Mouse (Mus musculus) heart, embryonic 14.5 days (tissue): ENCODE measurements around the gene Gm3233. TPM values are rescaled to one million over a fixed set of nuclear protein-coding genes. Genes with fewer than 3 reads are reported as not detected.
"Not testable (repeated sequence)": the region's sequence is repeated elsewhere in the genome, so short reads cannot be mapped to it uniquely, and the experiment has no call there.

Source experiments
- ATAC-seq: fragments of 200-750 bp; cut with Nextera tagmentation; 2 replicates; pipeline ENCODE4 v1.8.0; 2017; ENCODE audit warnings: low read depth, moderate TSS enrichment; ENCODE audit not compliant: insufficient number of reproducible peaks, insufficient read depth, low FRiP score
- H3K27ac ChIP-seq, 2 experiments: fragments of 200-500 bp in 1 of 2; fragments of 300-500 bp in 1 of 2; sonication (generic) in 1 of 2; replicated peaks in 1 of 2; 2 replicates each; pipeline ENCODE4 v1.5.1; 2012 to 2014; ENCODE audit warnings: low read depth in 2 of 2, low read length in 2 of 2, control low read depth in 1 of 2, mild to moderate bottlenecking in 1 of 2, mixed read lengths in 1 of 2; ENCODE audit not compliant: control insufficient read depth in 1 of 2, insufficient read depth in 1 of 2
- H3K27me3 ChIP-seq: fragments of 300-500 bp; sonication (generic); 2 replicates; pipeline ENCODE4 v1.6.1; 2014; ENCODE audit warnings: mild to moderate bottlenecking, low read length, control low read depth; ENCODE audit not compliant: control insufficient read depth, insufficient read depth
- H3K36me3 ChIP-seq: fragments of 300-500 bp; sonication (generic); 2 replicates; pipeline ENCODE4 v1.6.1; 2014; ENCODE audit warnings: mild to moderate bottlenecking, control low read depth, low read length, mixed read lengths; ENCODE audit not compliant: control insufficient read depth, insufficient read depth
- H3K4me1 ChIP-seq, 2 experiments: fragments of 200-500 bp in 1 of 2; fragments of 300-500 bp in 1 of 2; sonication (generic) in 1 of 2; 2 replicates each; pipeline ENCODE4 v1.6.1; 2012 to 2014; ENCODE audit warnings: low read length in 2 of 2, control low read depth in 1 of 2, mixed read lengths in 1 of 2; ENCODE audit not compliant: control insufficient read depth in 2 of 2, insufficient read depth in 2 of 2
- H3K4me2 ChIP-seq: fragments of 300-500 bp; sonication (generic); 2 replicates; pipeline ENCODE4 v1.6.1; 2014; ENCODE audit warnings: mild to moderate bottlenecking, low read length
- H3K4me3 ChIP-seq, 2 experiments: fragments of 200-500 bp in 1 of 2; fragments of 300-500 bp in 1 of 2; sonication (generic) in 1 of 2; 2 replicates each; pipeline ENCODE4 v1.5.1; 2012 to 2014; ENCODE audit warnings: low read length in 2 of 2, mild to moderate bottlenecking in 2 of 2, control low read depth in 1 of 2, low read depth in 1 of 2, moderate library complexity in 1 of 2; ENCODE audit not compliant: control insufficient read depth in 1 of 2, insufficient read depth in 1 of 2
- H3K9ac ChIP-seq: fragments of 300-500 bp; sonication (generic); 2 replicates; pipeline ENCODE4 v1.6.1; 2014; ENCODE audit warnings: mild to moderate bottlenecking, low read length
- H3K9me3 ChIP-seq: fragments of 300-500 bp; sonication (generic); 2 replicates; pipeline ENCODE4 v1.6.1; 2016; ENCODE audit warnings: low read length, control low read depth; ENCODE audit not compliant: control insufficient read depth
- WGBS: fragments of 180-500 bp; shearing (Covaris S2); extraction: QIAGEN DNeasy Blood & Tissue Kit; methylation state at CpG from one replicate; pipeline ENCODE4 v1.1.7; 2014; 5-methylcytosine and 5-hydroxymethylcytosine counted together
- polyA plus RNA-seq: library from polyadenylated mRNA; unstranded; fragments of >200 nt; fragmentation: Nextera tagmentation; extraction: Ambion mirVana; gene quantifications from 2 replicates; pipeline ENCODE4 v1.2.1, GENCODE M21; 2014

Gm3233 gene
- polyA plus RNA-seq, 1 experiment from 2014 or later = not detected

GRCm38 (mm10) chr10:77752312-77752711 is 7.2 kb downstream of the Gm3233 start:
- WGBS = 59% methylated on average over 3 of the region's 3 CpGs
- not testable (repeated sequence) for H3K36me3 ChIP-seq, H3K27ac ChIP-seq, H3K9me3 ChIP-seq, H3K27me3 ChIP-seq, H3K4me1 ChIP-seq, H3K4me2 ChIP-seq, H3K4me3 ChIP-seq, ATAC-seq, H3K9ac ChIP-seq

- not testable (repeated sequence) for H3K27me3 ChIP-seq, H3K4me1 ChIP-seq, H3K27ac ChIP-seq, H3K4me2 ChIP-seq, H3K36me3 ChIP-seq, H3K4me3 ChIP-seq, H3K9me3 ChIP-seq, H3K9ac ChIP-seq, ATAC-seq
- WGBS = 44% methylated on average over 1 of the region's 1 CpGs
These were observed 8.2 kb downstream of the Gm3233 start, which contains the start of gene Gm9736 for GRCm38 (mm10) chr10:77751254-77751653. Gene Gm9736 (minus strand): TSS chr10:77751354.

GRCm38 (mm10) chr10:77750686-77751085 is 8.8 kb downstream of the Gm3233 start:
- not testable (repeated sequence) for ATAC-seq, H3K27ac ChIP-seq

GRCm38 (mm10) chr10:77741924-77742688 is 17.4 kb downstream of the Gm3233 start, which contains the start of gene Gm18596:
Gene Gm18596 (minus strand): TSS chr10:77742638.
- H3K36me3 ChIP-seq, H3K9ac ChIP-seq, H3K27ac ChIP-seq, H3K4me1 ChIP-seq, H3K4me3 ChIP-seq, H3K9me3 ChIP-seq, H3K27me3 ChIP-seq, ATAC-seq, H3K4me2 ChIP-seq: not testable (repeated sequence)
- WGBS = 50% methylated on average over 4 of the region's 5 CpGs

More at GRCm38 (mm10) chr10:77750686-77751085, 8.8 kb downstream of the Gm3233 start:
- 59% methylated on average over 1 of the region's 1 CpGs for WGBS
- H3K4me2 ChIP-seq, H3K9ac ChIP-seq, H3K4me3 ChIP-seq, H3K27me3 ChIP-seq, H3K36me3 ChIP-seq, H3K4me1 ChIP-seq, H3K9me3 ChIP-seq: not testable (repeated sequence)

- WGBS = 71% methylated on average over 4 of the region's 4 CpGs
- Histone ChIP-seq H3K4me3 (no peak overlapping the region), H3K4me2 (no peak overlapping the region), H3K36me3 (no peaks in the 10 kb centered on the region), H3K9ac (no peak overlapping the region), H3K9me3 (peaks cover 4% of the 10 kb centered on the region), H3K4me1 (no peaks in the 10 kb centered on the region), H3K27ac (no peak overlapping the region), H3K27me3 (no peaks in the 10 kb centered on the region)
- no peak for ATAC-seq
These were observed 20.6 kb downstream of the Gm3233 start for GRCm38 (mm10) chr10:77738929-77739328.

GRCm38 (mm10) chr10:77735928-77736327 is 23.6 kb downstream of the Gm3233 start:
- no peak overlapping the region for H3K4me2 ChIP-seq
- WGBS = 96% methylated on average over 1 of the region's 1 CpGs
- no peak overlapping the region for H3K27ac ChIP-seq
- H3K4me3 ChIP-seq = no peak overlapping the region
- ATAC-seq = no peak
- peaks cover 4% of the 10 kb centered on the region for H3K9me3 ChIP-seq
- H3K27me3 ChIP-seq = no peaks in the 10 kb centered on the region
- H3K9ac ChIP-seq = no peak overlapping the region
- no peaks in the 10 kb centered on the region for H3K36me3 ChIP-seq
- no peaks in the 10 kb centered on the region for H3K4me1 ChIP-seq

GRCm38 (mm10) chr10:77729241-77729640 is 30.2 kb downstream of the Gm3233 start:
- no peak overlapping the region for H3K4me3 ChIP-seq
- 52% methylated on average over 4 of the region's 4 CpGs for WGBS
- H3K9ac ChIP-seq = no peak overlapping the region
- H3K4me1 ChIP-seq = no peaks in the 10 kb centered on the region
- H3K4me2 ChIP-seq = no peak overlapping the region
- H3K27me3 ChIP-seq = no peaks in the 10 kb centered on the region
- no peak for ATAC-seq
- no peaks in the 10 kb centered on the region for H3K9me3 ChIP-seq
- H3K36me3 ChIP-seq = no peaks in the 10 kb centered on the region
- no peak overlapping the region for H3K27ac ChIP-seq

- Histone ChIP-seq H3K36me3 (no peaks in the 10 kb centered on the region), H3K4me2 (no peak overlapping the region), H3K9ac (no peak overlapping the region), H3K4me3 (no peak overlapping the region), H3K27ac (no peak overlapping the region), H3K9me3 (no peaks in the 10 kb centered on the region), H3K27me3 (no peaks in the 10 kb centered on the region), H3K4me1 (no peaks in the 10 kb centered on the region)
- no peak for ATAC-seq
- WGBS = 59% methylated on average over 4 of the region's 4 CpGs
These were observed 31.2 kb downstream of the Gm3233 start for GRCm38 (mm10) chr10:77728280-77728679.
